ENCODE assay signal across 28 mouse cellular contexts in the genomic region with DNA sequence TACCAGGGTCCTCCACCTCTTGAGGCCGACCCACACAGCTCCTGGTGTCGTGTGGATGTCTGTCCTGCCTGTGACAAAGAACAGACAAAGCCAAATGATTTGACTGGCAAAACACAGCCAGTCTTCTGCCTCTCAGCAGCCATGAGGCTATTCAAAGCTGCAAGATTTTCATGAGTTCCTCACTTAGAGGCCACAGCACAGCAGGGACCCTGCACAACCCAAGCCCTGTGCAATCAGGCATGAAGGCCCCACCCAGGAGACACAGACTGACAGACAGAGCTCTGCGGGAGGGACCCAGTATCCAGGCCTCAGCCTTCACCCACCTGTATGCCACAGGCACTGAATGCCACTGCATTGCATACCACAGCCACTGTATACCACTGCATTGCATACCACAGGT. TPM values are rescaled to one million over a fixed set of nuclear protein-coding genes. Genes with fewer than 3 reads are reported as not detected.
DNase-seq lines count a peak whose midpoint lies in the region; ATAC-seq and TF ChIP-seq lines count a peak whose summit lies in the region.
"Had no signal": no experiment of that assay in that cellular context is flagged by ENCODE, and none has a peak within 500 bp of the region (broad histone marks: within the 10 kb centered on the region; RNA-seq: fewer than 3 reads in every experiment).

No protein-coding gene starts in this region.

- no peaks in the 10 kb centered on the region for H3K36me3 ChIP-seq in embryonic facial prominence, embryonic 13.5 days
- H3K36me3 ChIP-seq in embryonic facial prominence, embryonic 10.5 days (replicated peaks): no peaks in the 10 kb centered on the region
- H3K36me3 ChIP-seq in lung, embryonic 15.5 days: no peaks in the 10 kb centered on the region
- H3K36me3 ChIP-seq in embryonic facial prominence, embryonic 15.5 days: no peaks in the 10 kb centered on the region
- H3K36me3 ChIP-seq: embryonic facial prominence, embryonic 12.5 days; forebrain, embryonic 15.5 days; heart, embryonic 15.5 days had no signal

- no peaks in the 10 kb centered on the region for H3K4me1 ChIP-seq in embryonic facial prominence, embryonic 13.5 days
- H3K4me1 ChIP-seq in embryonic facial prominence, embryonic 10.5 days: peaks cover 3% of the 10 kb centered on the region; the same call in 1 of the 2 replicates
- H3K4me1 ChIP-seq in lung, embryonic 15.5 days: no peaks in the 10 kb centered on the region
- H3K4me1 ChIP-seq in lung, adult 2 months (ENCODE audit: control insufficient read depth, insufficient read depth, low read length): no peaks in the 10 kb centered on the region
- no peaks in the 10 kb centered on the region for H3K4me1 ChIP-seq in embryonic facial prominence, embryonic 15.5 days
- H3K4me1 ChIP-seq: embryonic facial prominence, embryonic 12.5 days; forebrain, embryonic 15.5 days; heart, embryonic 15.5 days had no signal

- H3K27me3 ChIP-seq in embryonic facial prominence, embryonic 13.5 days: peaks cover 23% of the 10 kb centered on the region
- peaks cover 29% of the 10 kb centered on the region for H3K27me3 ChIP-seq in embryonic facial prominence, embryonic 10.5 days (replicated peaks; ENCODE audit: low read depth, poor library complexity, severe bottlenecking)
- H3K27me3 ChIP-seq in lung, embryonic 15.5 days: peaks cover 8% of the 10 kb centered on the region; the same call in 1 of the 2 replicates
- 0 out of 2 replicates have a peak, but pooled peaks cover 7% of the 10 kb centered on the region for H3K27me3 ChIP-seq in embryonic facial prominence, embryonic 15.5 days
- H3K27me3 ChIP-seq: embryonic facial prominence, embryonic 12.5 days; forebrain, embryonic 15.5 days had no signal

- DNase-seq in embryonic facial prominence, embryonic 10.5 days (ENCODE audit: low spot score): no peak
- DNase-seq in lung, adult 2 months: no peak
- DNase-seq in adrenal gland, adult 18-20 months (ENCODE audit: low spot score in 2 of 2): no peak
- no peak for DNase-seq in right cerebral cortex, postnatal 10 days (ENCODE audit: low spot score in 2 of 2)
- DNase-seq: adrenal gland, postnatal 10 days; cerebellum, adult 11 months; cerebellum, adult 8-10 months; cerebellum, postnatal 14 days; embryo, embryonic 11 days; heart, adult 18-20 months; heart, postnatal 14 days; kidney, adult 11 months had no signal

- whole genome bisulfite sequencing in embryonic facial prominence, embryonic 13.5 days: 44% methylated on average over 3 of the region's 3 CpGs
- 53% methylated on average over 3 of the region's 3 CpGs for WGBS in embryonic facial prominence, embryonic 10.5 days
- WGBS in lung, embryonic 15.5 days: 63% methylated on average over 3 of the region's 3 CpGs
- WGBS in lung, adult 2 months: 74% methylated on average over 3 of the region's 3 CpGs
- WGBS in embryonic facial prominence, embryonic 15.5 days: 62% methylated on average over 3 of the region's 3 CpGs

- TF ChIP-seq CTCF in lung, adult 2 months (IDR thresholded peaks at IDR 0.05; ENCODE audit: insufficient read depth, low read length): no peak

- no peak overlapping the region for H3K9ac ChIP-seq in embryonic facial prominence, embryonic 13.5 days
- no peak overlapping the region for H3K9ac ChIP-seq in lung, embryonic 15.5 days
- H3K9ac ChIP-seq in embryonic facial prominence, embryonic 15.5 days: no peak overlapping the region
- H3K9ac ChIP-seq: embryonic facial prominence, embryonic 12.5 days; forebrain, embryonic 15.5 days; heart, embryonic 15.5 days had no signal

- 0 out of 2 replicates have a peak, but pooled peaks have one; percentile 10 for ATAC-seq in embryonic facial prominence, embryonic 13.5 days (ENCODE audit: insufficient number of reproducible peaks, insufficient read depth, low FRiP score, low TSS enrichment, low read depth)
- 0 out of 2 replicates have a peak, but pooled peaks have one; percentile 35 for ATAC-seq in lung, embryonic 15.5 days (ENCODE audit: borderline replicate concordance, extremely low read depth, low FRiP score, low TSS enrichment)
- ATAC-seq in embryonic facial prominence, embryonic 15.5 days (ENCODE audit: insufficient number of reproducible peaks, low FRiP score, low TSS enrichment, low read depth): 0 out of 2 replicates have a peak, but pooled peaks have one; percentile 29
- ATAC-seq: forebrain, embryonic 15.5 days; Patski had no signal

- H3K9me3 ChIP-seq in embryonic facial prominence, embryonic 13.5 days: no peaks in the 10 kb centered on the region
- H3K9me3 ChIP-seq in embryonic facial prominence, embryonic 10.5 days: no peaks in the 10 kb centered on the region
- H3K9me3 ChIP-seq in lung, embryonic 15.5 days: no peaks in the 10 kb centered on the region
- no peaks in the 10 kb centered on the region for H3K9me3 ChIP-seq in embryonic facial prominence, embryonic 15.5 days (replicated peaks)
- H3K9me3 ChIP-seq: embryonic facial prominence, embryonic 12.5 days; forebrain, embryonic 15.5 days; heart, embryonic 15.5 days had no signal

- H3K27ac ChIP-seq in embryonic facial prominence, embryonic 13.5 days: no peak overlapping the region
- no peak overlapping the region for H3K27ac ChIP-seq in embryonic facial prominence, embryonic 10.5 days (replicated peaks)
- no peak overlapping the region for H3K27ac ChIP-seq in lung, embryonic 15.5 days
- H3K27ac ChIP-seq in embryonic facial prominence, embryonic 15.5 days (replicated peaks): no peak overlapping the region
- H3K27ac ChIP-seq: embryonic facial prominence, embryonic 12.5 days; forebrain, embryonic 15.5 days; heart, embryonic 15.5 days had no signal

- no peak for TF ChIP-seq POLR2A in lung, adult 2 months (IDR thresholded peaks at IDR 0.05; ENCODE audit: borderline replicate concordance, extremely low read depth, low read depth, low read length)

- no peak overlapping the region for H3K4me2 ChIP-seq in embryonic facial prominence, embryonic 13.5 days
- H3K4me2 ChIP-seq in lung, embryonic 15.5 days: no peak overlapping the region
- no peak overlapping the region for H3K4me2 ChIP-seq in embryonic facial prominence, embryonic 15.5 days (replicated peaks)
- H3K4me2 ChIP-seq: embryonic facial prominence, embryonic 12.5 days; forebrain, embryonic 15.5 days; heart, embryonic 11.5 days; heart, embryonic 15.5 days had no signal

- no peak overlapping the region for H3K4me3 ChIP-seq in embryonic facial prominence, embryonic 13.5 days
- H3K4me3 ChIP-seq in embryonic facial prominence, embryonic 10.5 days: no peak overlapping the region
- no peak overlapping the region for H3K4me3 ChIP-seq in lung, embryonic 15.5 days
- no peak overlapping the region for H3K4me3 ChIP-seq in lung, adult 2 months (replicated peaks; ENCODE audit: extremely low read depth, low read depth, low read length)
- H3K4me3 ChIP-seq in embryonic facial prominence, embryonic 15.5 days (replicated peaks): no peak overlapping the region
- H3K4me3 ChIP-seq: embryonic facial prominence, embryonic 12.5 days; forebrain, embryonic 15.5 days; heart, embryonic 15.5 days had no signal

RNA-seq across cellular contexts. Expression of a gene that starts 14.5 kb away (rescaled TPM):
- polyA plus RNA-seq in embryonic facial prominence, embryonic 13.5 days (2015; fragmentation: Nextera tagmentation; extraction: Ambion mirVana): 0.81 and 0.91 TPM in 2 replicates
- 1.7 and 2.3 TPM in 2 replicates for polyA plus RNA-seq in embryonic facial prominence, embryonic 10.5 days (2016; fragmentation: Nextera tagmentation; extraction: Ambion mirVana)
- 0.05 TPM in 1 of 2 replicates, not detected in the other for polyA plus RNA-seq in lung, embryonic 15.5 days (2015; fragmentation: Nextera tagmentation; extraction: Ambion mirVana)
- 1.6 TPM in 1 of 2 replicates, not detected in the other for polyA plus RNA-seq in lung, adult 2 months (2012; rRNA removed)
- polyA plus RNA-seq in embryonic facial prominence, embryonic 15.5 days (2015; fragmentation: Nextera tagmentation; extraction: Ambion mirVana): 1.9 and 2.1 TPM in 2 replicates
- not detected for total RNA-seq in adrenal gland, adult 18-20 months (2021)
- total RNA-seq: adrenal gland, postnatal 10 days; adrenal gland, postnatal 4 days; common myeloid progenitor, adult 5-6 weeks; gastrocnemius, adult 8-10 months; gastrocnemius, postnatal 4 days; heart, adult 18-20 months; heart, postnatal 14 days; hematopoietic stem cell, adult 5-6 weeks had no signal
- polyA plus RNA-seq: C2C12; forebrain, embryonic 15.5 days; heart, embryonic 15.5 days; hindbrain, embryonic 16.5 days; intestine, embryonic 14.5 days; Patski had no signal
